Mouse (Mus musculus): ENCODE data around the gene Slc1a7. TPM values are rescaled to one million over a fixed set of nuclear protein-coding genes. Genes with fewer than 3 reads are reported as not detected.
A peak's percentile ranks its signal among the peaks of the same experiment; 100 is the strongest.

Gene Slc1a7
- polyA plus RNA-seq (2015; fragmentation: Nextera tagmentation; extraction: Ambion mirVana): 0.05 TPM in 2 replicates

DNA sequence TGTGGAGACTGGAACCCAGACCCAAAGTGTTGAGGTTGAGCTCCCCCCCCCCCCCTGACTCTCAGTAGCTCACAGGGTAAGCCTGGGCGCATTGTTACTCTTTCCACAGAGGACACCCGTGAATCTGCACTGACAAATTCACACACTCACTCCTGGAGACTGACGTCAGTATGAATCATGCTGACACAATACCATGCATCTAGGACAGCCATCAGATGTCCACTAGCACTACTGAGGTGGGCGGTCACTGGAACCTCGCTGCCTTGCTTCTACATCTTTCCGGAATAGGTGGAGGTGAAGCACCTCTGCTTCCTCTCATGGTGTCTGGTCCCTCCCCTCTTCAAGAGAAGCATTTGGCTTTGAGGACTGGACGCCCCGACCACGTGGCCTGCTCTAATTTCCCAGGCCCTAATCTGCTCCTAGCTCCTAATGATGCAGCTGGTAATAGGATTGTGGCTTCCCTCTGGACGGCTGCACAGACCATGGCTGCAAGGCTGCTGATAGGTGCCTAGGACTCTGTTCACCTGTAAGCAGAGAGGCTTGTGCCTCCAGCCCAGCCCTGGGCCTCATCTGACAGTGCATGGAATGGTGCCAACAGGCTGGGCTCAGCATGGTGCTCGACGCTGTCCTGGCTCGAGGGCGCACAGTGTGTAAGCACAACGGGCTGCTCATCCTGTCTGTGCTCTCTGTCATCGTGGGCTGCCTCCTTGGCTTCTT, at the start of gene Slc1a7:
TSS of gene Slc1a7 (plus strand) at position 367 of the 717 bp plus-strand sequence.
- ATAC-seq (replicated peaks; ENCODE audit: insufficient number of reproducible peaks, insufficient read depth, low FRiP score, low read depth): 0 out of 2 replicates have a peak, but pooled peaks have one; percentile 44
- H3K9me3 ChIP-seq (replicated peaks): no peaks in the 10 kb centered on the region
- 0 out of 2 replicates have a peak, but pooled peaks cover 4% of the 10 kb centered on the region for H3K27me3 ChIP-seq
- 70% methylated on average over 16 of the region's 16 CpGs for WGBS
- H3K9ac ChIP-seq: no peak within 1 kb of the TSS
- no peaks in the 10 kb centered on the region for H3K36me3 ChIP-seq
- H3K4me3 ChIP-seq: no peak within 1 kb of the TSS
- H3K27ac ChIP-seq: no peak within 1 kb of the TSS
- H3K4me1 ChIP-seq (replicated peaks): 0 out of 2 replicates have a peak, but pooled peaks cover 3% of the 10 kb centered on the region
- no peak within 1 kb of the TSS for H3K4me2 ChIP-seq

DNA sequence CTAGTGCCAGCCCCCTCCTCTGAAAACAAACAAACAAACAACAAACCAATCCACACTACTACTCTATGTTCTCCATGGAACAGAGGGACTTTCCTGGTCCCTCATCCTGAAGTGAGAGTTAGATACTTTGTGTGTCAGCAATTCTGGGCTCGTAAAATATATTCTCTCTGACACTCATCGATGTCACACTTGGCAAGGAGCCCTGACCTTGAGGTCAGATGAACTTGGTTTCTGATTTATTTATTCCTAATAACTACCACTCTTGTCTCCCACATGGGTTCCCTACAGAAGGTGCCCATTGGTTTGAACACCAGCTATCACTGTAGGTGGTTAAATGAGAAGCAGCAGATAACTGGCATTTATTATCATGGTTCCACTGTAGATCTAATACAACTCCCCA, 47.8 kb upstream of the Slc1a7 start:
- Histone ChIP-seq H3K4me1 (replicated peaks) (peaks cover 21% of the 10 kb centered on the region), H3K9me3 (replicated peaks) (no peaks in the 10 kb centered on the region), H3K27me3 (no peaks in the 10 kb centered on the region), H3K4me3 (no peak overlapping the region), H3K36me3 (no peaks in the 10 kb centered on the region), H3K27ac (no peak overlapping the region), H3K4me2 (no peak overlapping the region), H3K9ac (no peak overlapping the region)
- no peak for ATAC-seq (replicated peaks; ENCODE audit: insufficient number of reproducible peaks, insufficient read depth, low FRiP score, low read depth)
- 65% methylated on average over 2 of the region's 2 CpGs for WGBS

DNA sequence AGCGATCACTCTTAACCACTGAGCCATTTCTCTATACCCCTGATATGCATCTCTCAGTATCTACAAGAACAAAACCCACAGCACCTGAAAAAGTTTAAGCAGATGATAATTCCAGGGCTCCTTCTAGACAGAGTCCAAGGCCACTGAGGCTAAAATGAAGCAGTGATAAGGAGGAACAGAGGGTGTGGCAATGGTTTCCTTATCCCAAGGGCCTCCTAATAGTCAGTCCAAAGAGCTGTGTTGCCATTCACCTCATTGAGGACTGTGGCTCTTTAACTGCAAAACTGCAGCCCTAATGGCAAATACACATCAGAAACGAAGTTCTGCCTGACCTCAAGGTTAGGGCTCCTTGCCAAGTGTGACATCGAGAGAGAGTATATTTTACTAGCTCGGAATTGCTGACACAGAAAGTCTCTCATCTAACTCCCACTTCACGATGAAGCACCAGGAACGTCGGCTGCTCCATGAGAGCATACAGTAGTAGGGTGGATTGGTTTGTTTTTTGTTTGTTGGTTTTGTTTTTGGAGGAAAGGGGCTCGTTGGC, 46.9 kb upstream of the Slc1a7 start:
- ATAC-seq (replicated peaks; ENCODE audit: insufficient number of reproducible peaks, insufficient read depth, low FRiP score, low read depth): no peak
- 48% methylated on average over 8 of the region's 8 CpGs for WGBS
- H3K9ac ChIP-seq: no peak overlapping the region

DNA sequence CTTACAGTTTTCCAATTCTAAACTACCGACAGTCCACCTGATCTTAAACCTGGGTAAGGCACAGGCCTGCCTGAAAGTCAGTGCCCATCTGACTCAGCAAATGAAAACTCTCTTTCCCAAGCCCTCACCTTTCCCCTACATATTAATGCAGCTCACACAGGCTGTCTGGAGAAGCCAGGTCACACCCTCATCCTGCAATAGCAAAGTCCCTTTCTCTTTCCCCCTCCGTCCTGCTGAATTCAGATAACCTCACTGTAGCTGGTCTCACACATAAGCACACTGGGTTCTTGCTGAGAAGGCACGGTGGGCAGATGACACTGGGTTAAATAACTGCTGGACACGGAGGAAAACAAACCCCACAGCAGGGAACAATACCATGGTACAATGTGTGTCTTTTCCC, 46.2 kb upstream of the Slc1a7 start:
- Histone ChIP-seq H3K27me3 (no peaks in the 10 kb centered on the region), H3K27ac (peak overlapping the region; percentile 76), H3K4me3 (peak overlapping the region; percentile 80; the same call in 1 of the 2 replicates), H3K4me1 (replicated peaks) (peaks cover 21% of the 10 kb centered on the region), H3K9ac (no peak overlapping the region), H3K36me3 (no peaks in the 10 kb centered on the region), H3K9me3 (replicated peaks) (no peaks in the 10 kb centered on the region), H3K4me2 (peak overlapping the region; percentile 81)
- 51% methylated on average over 4 of the region's 4 CpGs for WGBS
- no peak for ATAC-seq (replicated peaks; ENCODE audit: insufficient number of reproducible peaks, insufficient read depth, low FRiP score, low read depth)

More for the DNA sequence above, 46.9 kb upstream of the Slc1a7 start:
- no peaks in the 10 kb centered on the region for H3K27me3 ChIP-seq
- H3K4me3 ChIP-seq: no peak overlapping the region
- H3K36me3 ChIP-seq: no peaks in the 10 kb centered on the region
- H3K4me1 ChIP-seq (replicated peaks): peaks cover 21% of the 10 kb centered on the region
- H3K27ac ChIP-seq: peak overlapping the region; percentile 76
- H3K4me2 ChIP-seq: peak overlapping the region; percentile 11; the same call in 1 of the 2 replicates
- H3K9me3 ChIP-seq (replicated peaks): no peaks in the 10 kb centered on the region

DNA sequence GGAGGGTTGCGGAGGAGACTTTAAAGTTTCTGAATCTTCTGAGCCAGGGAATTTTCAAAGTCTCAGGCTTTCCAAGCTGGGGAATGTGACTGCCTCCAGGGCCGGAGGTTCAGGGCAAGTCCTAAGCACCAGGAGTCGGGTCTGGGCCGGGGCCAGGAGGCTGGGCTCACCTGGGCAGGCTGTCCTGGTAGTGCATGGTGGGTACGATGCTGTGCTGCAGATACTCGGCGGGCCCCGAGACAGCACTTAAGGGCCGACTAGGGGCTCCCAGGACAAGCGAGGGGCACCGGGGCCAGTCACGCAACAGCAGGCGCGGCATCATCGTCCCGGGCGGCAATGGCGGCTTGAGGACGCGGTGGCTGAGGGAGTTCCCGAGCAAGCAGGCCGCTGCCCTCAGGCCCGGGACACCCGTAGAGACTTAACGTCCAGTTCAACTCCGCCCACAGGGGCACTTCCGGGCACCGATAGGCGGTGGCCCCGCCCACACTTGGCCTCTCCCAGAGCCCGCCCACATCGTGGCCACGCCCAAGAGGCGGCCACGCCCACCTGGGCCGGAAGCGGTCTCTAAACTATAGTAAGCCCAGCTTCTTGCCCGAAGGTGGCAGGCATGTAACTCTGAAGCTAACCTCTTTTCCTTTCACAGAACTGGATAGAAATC, 44.9 kb upstream of the Slc1a7 start, which contains the start of gene Cpt2:
TSS of gene Cpt2 (minus strand) at position 466 of the 658 bp plus-strand sequence.
- Histone ChIP-seq H3K9ac (peak within 1 kb of the TSS; percentile 84), H3K4me3 (peak within 1 kb of the TSS; percentile 80), H3K27ac (peak within 1 kb of the TSS; percentile 76), H3K36me3 (no peaks in the 10 kb centered on the region), H3K9me3 (replicated peaks) (no peaks in the 10 kb centered on the region), H3K27me3 (no peaks in the 10 kb centered on the region), H3K4me1 (replicated peaks) (peaks cover 21% of the 10 kb centered on the region), H3K4me2 (peak within 1 kb of the TSS; percentile 81)
- WGBS: 1% methylated on average over 38 of the region's 38 CpGs
- peak; percentile 95 for ATAC-seq (replicated peaks; ENCODE audit: insufficient number of reproducible peaks, insufficient read depth, low FRiP score, low read depth)

DNA sequence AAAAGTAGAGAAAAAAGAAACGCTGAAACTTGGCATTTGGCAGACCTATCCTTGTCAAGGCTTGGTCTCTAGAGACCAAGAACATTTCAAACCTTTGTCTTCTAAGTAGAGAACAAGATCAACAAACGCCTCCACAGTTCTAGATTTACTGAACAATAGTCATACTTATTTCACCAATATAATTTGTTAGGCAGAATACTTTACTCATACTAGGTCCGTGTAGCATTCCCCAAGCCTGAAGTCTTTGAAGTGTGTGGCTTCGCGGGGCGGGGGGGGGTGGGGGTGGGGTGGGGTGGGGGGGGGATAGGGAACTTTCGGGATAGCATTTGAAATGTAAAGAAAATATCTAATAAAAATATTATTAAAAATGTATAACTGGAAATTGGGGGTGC, 44.3 kb upstream of the Slc1a7 start:
- ATAC-seq (replicated peaks; ENCODE audit: insufficient number of reproducible peaks, insufficient read depth, low FRiP score, low read depth): 0 out of 2 replicates have a peak, but pooled peaks have one; percentile 11
- no peak overlapping the region for H3K9ac ChIP-seq
- H3K36me3 ChIP-seq: no peaks in the 10 kb centered on the region
- WGBS: 47% methylated on average over 7 of the region's 7 CpGs
- peaks cover 21% of the 10 kb centered on the region for H3K4me1 ChIP-seq (replicated peaks)
- peak overlapping the region; percentile 80 for H3K4me3 ChIP-seq
- H3K9me3 ChIP-seq (replicated peaks): no peaks in the 10 kb centered on the region
- no peaks in the 10 kb centered on the region for H3K27me3 ChIP-seq
- H3K4me2 ChIP-seq: peak overlapping the region; percentile 81
- H3K27ac ChIP-seq: peak overlapping the region; percentile 76

DNA sequence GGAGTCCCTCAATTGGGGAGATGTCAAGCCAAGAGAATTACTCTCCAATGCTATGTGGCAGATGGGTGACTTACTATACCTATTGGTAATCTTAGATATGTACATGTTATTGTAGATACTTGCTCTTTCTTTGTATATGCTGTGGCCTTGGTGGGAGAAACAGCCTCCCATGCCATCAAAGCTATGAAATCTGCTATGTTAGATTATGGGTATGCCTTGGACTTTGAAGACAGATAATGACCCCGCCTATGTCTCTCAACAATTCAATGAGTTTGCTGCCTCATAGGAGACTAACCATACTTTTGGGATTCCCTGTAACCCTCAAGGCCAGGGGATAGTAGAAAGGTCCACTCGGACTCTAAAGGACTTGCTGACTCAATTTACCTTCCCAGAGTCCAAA, 39.9 kb upstream of the Slc1a7 start:
- no peaks in the 10 kb centered on the region for H3K36me3 ChIP-seq
- no peak overlapping the region for H3K4me2 ChIP-seq
- 0 out of 2 replicates have a peak, but pooled peaks cover 3% of the 10 kb centered on the region for H3K27me3 ChIP-seq
- H3K4me3 ChIP-seq: no peak overlapping the region
- H3K27ac ChIP-seq: no peak overlapping the region
- WGBS: 58% methylated on average over 2 of the region's 2 CpGs
- H3K9me3 ChIP-seq (replicated peaks): no peaks in the 10 kb centered on the region
- H3K4me1 ChIP-seq (replicated peaks): no peaks in the 10 kb centered on the region
- ATAC-seq (replicated peaks; ENCODE audit: insufficient number of reproducible peaks, insufficient read depth, low FRiP score, low read depth): no peak
- H3K9ac ChIP-seq: no peak overlapping the region

DNA sequence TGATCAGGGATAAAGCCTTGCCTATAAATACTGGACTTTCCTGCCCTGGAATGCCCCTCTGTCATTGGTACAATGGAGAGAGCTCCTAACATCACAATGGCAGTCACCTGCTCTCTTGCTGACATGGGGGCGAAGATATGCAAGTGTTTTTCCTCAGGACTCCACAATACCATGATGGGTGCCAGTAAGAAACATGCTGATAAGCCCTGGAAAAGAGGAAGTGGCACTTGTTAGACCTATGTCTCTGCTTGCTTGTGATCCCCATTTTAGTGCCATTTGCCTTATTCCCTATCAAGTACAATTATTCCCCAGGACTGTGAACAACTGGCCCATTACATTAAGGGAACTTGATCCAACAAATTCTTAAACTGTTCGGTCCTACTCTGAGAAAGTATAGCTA, 39.4 kb upstream of the Slc1a7 start:
- no peak overlapping the region for H3K4me3 ChIP-seq
- no peaks in the 10 kb centered on the region for H3K36me3 ChIP-seq
- H3K9ac ChIP-seq: no peak overlapping the region
- 0 out of 2 replicates have a peak, but pooled peaks cover 3% of the 10 kb centered on the region for H3K27me3 ChIP-seq
- no peaks in the 10 kb centered on the region for H3K4me1 ChIP-seq (replicated peaks)
- H3K9me3 ChIP-seq (replicated peaks): no peaks in the 10 kb centered on the region
- no peak for ATAC-seq (replicated peaks; ENCODE audit: insufficient number of reproducible peaks, insufficient read depth, low FRiP score, low read depth)
- WGBS: 76% methylated on average over 2 of the region's 2 CpGs
- no peak overlapping the region for H3K27ac ChIP-seq
- no peak overlapping the region for H3K4me2 ChIP-seq

DNA sequence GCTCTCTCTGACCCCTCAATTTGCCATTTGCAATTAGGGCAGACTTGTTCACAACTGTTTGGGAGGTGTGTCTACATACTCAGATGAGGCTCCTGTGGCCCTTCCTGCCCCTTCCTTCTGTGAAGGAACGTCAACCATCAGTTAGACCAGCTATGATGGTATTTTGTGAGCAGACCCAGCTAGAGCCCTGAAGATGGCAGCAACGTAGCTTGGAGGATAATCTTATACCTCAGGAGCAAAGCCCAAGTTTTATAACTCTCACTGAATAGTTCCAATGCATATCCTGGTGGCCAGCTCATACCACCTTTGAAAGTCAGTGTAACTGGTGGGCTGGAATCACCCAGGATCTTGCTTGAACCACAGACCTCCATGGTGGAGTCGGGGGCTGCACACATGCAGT, 36.7 kb upstream of the Slc1a7 start:
- Histone ChIP-seq H3K4me3 (no peak overlapping the region), H3K36me3 (no peaks in the 10 kb centered on the region), H3K27ac (no peak overlapping the region), H3K9ac (no peak overlapping the region), H3K4me2 (no peak overlapping the region), H3K27me3 (0 out of 2 replicates have a peak, but pooled peaks cover 3% of the 10 kb centered on the region), H3K9me3 (replicated peaks) (no peaks in the 10 kb centered on the region), H3K4me1 (replicated peaks) (no peaks in the 10 kb centered on the region)
- ATAC-seq (replicated peaks; ENCODE audit: insufficient number of reproducible peaks, insufficient read depth, low FRiP score, low read depth): no peak
- 65% methylated on average over 3 of the region's 3 CpGs for WGBS

DNA sequence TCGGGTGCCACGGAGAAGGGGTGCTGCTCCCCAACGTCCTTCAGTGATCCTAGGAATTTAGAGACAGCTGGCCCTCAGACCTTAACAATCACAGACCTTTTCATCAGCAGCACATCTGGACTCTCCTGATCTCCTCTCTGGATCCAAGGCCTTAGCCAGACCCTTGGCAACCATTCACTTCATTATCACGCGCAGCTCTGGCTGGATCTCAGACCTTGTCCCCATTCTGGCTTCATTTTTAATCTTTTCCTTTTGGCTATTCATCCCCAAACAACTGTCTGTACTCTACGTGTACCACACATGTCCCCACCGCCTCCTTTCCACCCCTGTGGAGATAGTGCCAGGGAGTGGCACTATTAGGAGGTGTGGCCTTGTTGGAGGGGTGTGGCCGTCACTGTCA, 34.9 kb upstream of the Slc1a7 start:
- no peak overlapping the region for H3K4me2 ChIP-seq
- WGBS: 77% methylated on average over 8 of the region's 8 CpGs
- H3K4me3 ChIP-seq: no peak overlapping the region
- H3K27me3 ChIP-seq: 0 out of 2 replicates have a peak, but pooled peaks cover 3% of the 10 kb centered on the region
- H3K9ac ChIP-seq: no peak overlapping the region
- no peak for ATAC-seq (replicated peaks; ENCODE audit: insufficient number of reproducible peaks, insufficient read depth, low FRiP score, low read depth)
- H3K4me1 ChIP-seq (replicated peaks): no peaks in the 10 kb centered on the region
- H3K36me3 ChIP-seq: no peaks in the 10 kb centered on the region
- no peaks in the 10 kb centered on the region for H3K9me3 ChIP-seq (replicated peaks)
- no peak overlapping the region for H3K27ac ChIP-seq

DNA sequence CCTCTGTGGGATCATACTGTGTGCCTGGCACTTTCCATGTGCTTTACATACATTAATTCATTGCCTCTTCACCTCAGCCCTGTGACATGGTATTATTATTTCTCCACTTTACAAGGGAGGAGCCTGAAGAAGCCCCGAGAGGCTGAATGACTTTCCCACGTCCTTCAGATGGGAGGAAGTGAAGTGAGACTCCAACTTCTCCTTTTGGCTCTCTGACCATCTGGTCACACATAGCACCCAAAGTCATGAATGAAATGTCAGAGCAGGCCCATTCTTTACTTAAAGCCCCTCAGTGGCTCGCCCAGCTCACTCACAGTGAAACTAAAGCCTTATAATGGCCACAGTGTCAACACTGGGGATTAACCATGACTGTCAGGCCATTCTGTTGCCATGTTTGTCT, 32.9 kb upstream of the Slc1a7 start:
- no peak overlapping the region for H3K4me2 ChIP-seq
- H3K9ac ChIP-seq: no peak overlapping the region
- H3K9me3 ChIP-seq (replicated peaks): no peaks in the 10 kb centered on the region
- no peak overlapping the region for H3K27ac ChIP-seq
- no peak for ATAC-seq (replicated peaks; ENCODE audit: insufficient number of reproducible peaks, insufficient read depth, low FRiP score, low read depth)
- no peaks in the 10 kb centered on the region for H3K36me3 ChIP-seq
- H3K4me3 ChIP-seq: no peak overlapping the region
- H3K27me3 ChIP-seq: 0 out of 2 replicates have a peak, but pooled peaks cover 3% of the 10 kb centered on the region
- 56% methylated on average over 3 of the region's 3 CpGs for WGBS
- no peaks in the 10 kb centered on the region for H3K4me1 ChIP-seq (replicated peaks)
